Mouse (Mus musculus) lung, embryonic 15.5 days (tissue): ENCODE results near the gene Olfr17. TPM values are rescaled to one million over a fixed set of nuclear protein-coding genes. Genes with fewer than 3 reads are reported as not detected.
"Not testable (repeated sequence)": the region's sequence is repeated elsewhere in the genome, so short reads cannot be mapped to it uniquely, and the experiment has no call there.

Experiments
- ATAC-seq: fragments of 200-750 bp; cut with Nextera tagmentation; 2 replicates; pipeline ENCODE4 v1.8.0; 2017; ENCODE audit warnings: moderate number of reproducible peaks, borderline replicate concordance; ENCODE audit not compliant: low FRiP score, low TSS enrichment; ENCODE audit errors: extremely low read depth
- H3K27ac ChIP-seq: fragments of 300-500 bp; sonication (generic); 2 replicates; pipeline ENCODE4 v1.5.1; 2015; ENCODE audit warnings: moderate library complexity, mild to moderate bottlenecking, inconsistent platforms
- H3K27me3 ChIP-seq: fragments of 300-500 bp; sonication (generic); 2 replicates; pipeline ENCODE4 v1.6.1; 2015; ENCODE audit warnings: inconsistent platforms
- H3K36me3 ChIP-seq: fragments of 300-500 bp; sonication (generic); 2 replicates; pipeline ENCODE4 v1.6.1; 2015; ENCODE audit warnings: inconsistent platforms
- H3K4me1 ChIP-seq: fragments of 300-500 bp; sonication (generic); 2 replicates; pipeline ENCODE4 v1.6.1; 2015; ENCODE audit warnings: inconsistent platforms
- H3K4me2 ChIP-seq: fragments of 300-500 bp; sonication (generic); 2 replicates; pipeline ENCODE4 v1.6.1; 2015; ENCODE audit warnings: inconsistent platforms, mild to moderate bottlenecking, moderate library complexity
- H3K4me3 ChIP-seq: fragments of 300-500 bp; sonication (generic); 2 replicates; pipeline ENCODE4 v1.5.1; 2015; ENCODE audit warnings: mild to moderate bottlenecking, inconsistent platforms
- H3K9ac ChIP-seq: fragments of 300-500 bp; sonication (generic); 2 replicates; pipeline ENCODE4 v1.6.1; 2015; ENCODE audit warnings: inconsistent platforms
- H3K9me3 ChIP-seq: fragments of 300-500 bp; sonication (generic); 2 replicates; pipeline ENCODE4 v1.6.1; 2016; ENCODE audit warnings: inconsistent platforms
- WGBS: fragments of 180-500 bp; shearing (Covaris S2); methylation state at CpG from one replicate; pipeline ENCODE4 v1.1.7; 2015; 5-methylcytosine and 5-hydroxymethylcytosine counted together
- polyA plus RNA-seq: library from polyadenylated mRNA; unstranded; fragments of >200 nt; fragmentation: Nextera tagmentation; extraction: Ambion mirVana; gene quantifications from 2 replicates; pipeline ENCODE4 v1.2.1, GENCODE M21; 2015

The Olfr17 gene
- not detected in 2 replicates for polyA plus RNA-seq

DNA sequence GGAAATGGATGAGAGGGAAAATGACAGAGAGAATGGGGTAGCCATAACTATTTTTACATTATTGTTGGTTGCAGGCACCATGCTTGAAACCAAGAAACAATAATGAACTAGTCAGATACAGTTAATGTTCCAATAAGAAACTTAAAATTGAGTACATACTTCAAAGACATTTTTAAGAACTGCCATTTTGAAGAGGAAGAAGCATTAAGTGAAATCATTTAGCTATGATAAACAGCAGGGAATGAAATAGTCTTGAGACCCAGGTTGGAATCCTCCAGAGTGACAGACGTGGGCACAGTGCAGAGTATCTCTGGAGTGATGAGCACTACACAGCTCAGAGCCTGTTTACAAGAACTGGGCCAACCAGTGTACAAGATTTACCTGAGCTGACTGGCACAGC lies at the start of gene Olfr17:
TSS of gene Olfr17 (plus strand) at position 301 of the 400 bp plus-strand sequence.
- no peak within 1 kb of the TSS for H3K4me2 ChIP-seq
- no peak within 1 kb of the TSS for H3K27ac ChIP-seq
- H3K4me3 ChIP-seq: no peak within 1 kb of the TSS
- H3K27me3 ChIP-seq: no peaks in the 10 kb centered on the region
- H3K4me1 ChIP-seq: no peaks in the 10 kb centered on the region
- H3K9me3 ChIP-seq: no peaks in the 10 kb centered on the region
- H3K36me3 ChIP-seq: no peaks in the 10 kb centered on the region
- WGBS: 30% methylated on average over 1 of the region's 1 CpGs
- ATAC-seq: no peak
- H3K9ac ChIP-seq: no peak within 1 kb of the TSS

DNA sequence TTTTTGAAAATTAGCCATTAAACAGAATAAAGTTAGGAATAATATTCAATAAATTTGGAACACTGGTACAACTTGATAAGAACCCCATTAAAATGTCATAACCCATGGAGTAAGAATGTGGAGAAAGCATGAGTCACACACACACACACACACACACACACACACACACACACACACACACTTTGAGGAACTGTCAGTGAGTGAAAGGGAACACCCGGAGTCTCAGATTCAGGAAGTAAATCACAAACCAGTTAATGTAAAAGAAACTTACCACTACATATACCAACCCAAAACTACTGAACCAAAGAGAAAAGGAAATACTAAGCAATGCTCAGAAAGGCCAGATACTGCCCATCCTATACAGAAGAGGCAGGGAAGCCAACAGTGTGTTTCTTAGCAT lies 48.6 kb upstream of the Olfr17 start:
- H3K27ac ChIP-seq: no peak overlapping the region
- no peak overlapping the region for H3K4me2 ChIP-seq
- no peaks in the 10 kb centered on the region for H3K4me1 ChIP-seq
- no peaks in the 10 kb centered on the region for H3K36me3 ChIP-seq
- H3K9ac ChIP-seq: no peak overlapping the region
- H3K9me3 ChIP-seq: no peaks in the 10 kb centered on the region
- no peak for ATAC-seq
- 69% methylated on average over 1 of the region's 1 CpGs for WGBS
- H3K4me3 ChIP-seq: no peak overlapping the region
- H3K27me3 ChIP-seq: no peaks in the 10 kb centered on the region

- 2% methylated on average over 5 of the region's 5 CpGs for WGBS
- no peaks in the 10 kb centered on the region for H3K4me1 ChIP-seq
These were observed 47.2 kb upstream of the Olfr17 start for GRCm38 (mm10) chr7:107045833-107046232.

DNA sequence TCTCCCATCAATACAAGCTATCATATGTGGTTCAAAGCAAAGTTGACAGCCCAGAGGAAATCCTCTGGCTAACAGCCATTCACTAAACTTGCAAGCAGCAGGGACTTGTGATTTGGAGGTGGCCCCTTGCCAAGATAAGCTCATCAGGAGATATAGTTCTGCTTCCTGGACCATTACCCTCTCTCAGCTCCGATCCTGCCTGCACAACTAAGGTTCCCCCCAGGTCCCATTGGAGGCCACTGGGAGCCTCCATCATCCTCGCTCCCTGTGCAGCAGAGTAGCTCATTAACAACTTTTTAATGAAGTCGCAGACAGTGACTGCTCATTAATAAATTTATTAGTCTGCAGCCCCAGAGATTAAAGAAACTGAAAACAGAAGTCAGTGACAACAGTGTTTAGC lies 45.4 kb upstream of the Olfr17 start:
- Histone ChIP-seq H3K4me1 (no peaks in the 10 kb centered on the region), H3K36me3 (no peaks in the 10 kb centered on the region), H3K9ac (no peak overlapping the region), H3K4me3 (no peak overlapping the region), H3K9me3 (no peaks in the 10 kb centered on the region), H3K27ac (no peak overlapping the region), H3K27me3 (no peaks in the 10 kb centered on the region), H3K4me2 (no peak overlapping the region)
- WGBS: 37% methylated on average over 3 of the region's 3 CpGs
- ATAC-seq: no peak

More at GRCm38 (mm10) chr7:107045833-107046232, 47.2 kb upstream of the Olfr17 start:
- H3K9me3 ChIP-seq: no peaks in the 10 kb centered on the region
- no peak overlapping the region for H3K4me3 ChIP-seq
- ATAC-seq: no peak
- no peak overlapping the region for H3K9ac ChIP-seq
- H3K27me3 ChIP-seq: no peaks in the 10 kb centered on the region
- no peak overlapping the region for H3K4me2 ChIP-seq
- no peak overlapping the region for H3K27ac ChIP-seq
- H3K36me3 ChIP-seq: no peaks in the 10 kb centered on the region

- Histone ChIP-seq H3K36me3 (no peaks in the 10 kb centered on the region), H3K4me2 (no peak within 1 kb of the TSS), H3K9me3 (no peaks in the 10 kb centered on the region), H3K27me3 (no peaks in the 10 kb centered on the region), H3K27ac (no peak within 1 kb of the TSS), H3K4me1 (no peaks in the 10 kb centered on the region), H3K9ac (no peak within 1 kb of the TSS), H3K4me3 (no peak within 1 kb of the TSS)
- WGBS: 85% methylated on average over 2 of the region's 2 CpGs
- ATAC-seq: no peak
These were observed 22.3 kb upstream of the Olfr17 start, which contains the start of gene Olfr714 for GRCm38 (mm10) chr7:107070681-107071080. Gene Olfr714, plus strand, starts transcription at chr7:107070981.

DNA sequence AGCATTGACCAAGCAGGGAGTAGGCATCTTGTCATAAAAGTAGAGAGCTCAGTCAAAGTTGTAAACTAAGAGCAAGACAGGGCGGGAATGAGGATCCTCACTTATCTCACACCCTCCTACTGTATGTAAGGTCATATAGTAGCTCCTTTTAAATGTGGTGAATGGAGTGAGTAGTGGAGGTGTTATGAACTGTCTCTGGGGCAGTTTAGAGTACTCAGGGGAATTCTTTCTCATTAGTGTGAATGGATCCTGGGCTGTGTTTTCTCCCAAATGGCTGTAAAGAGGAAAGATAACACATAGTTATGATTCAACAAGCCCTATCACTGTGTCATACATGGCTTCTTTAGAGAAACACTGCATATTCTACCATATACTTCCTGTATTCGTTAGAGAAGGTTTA lies 17.2 kb downstream of the Olfr17 start, which contains the start of gene Olfr715b:
TSS of gene Olfr715b (minus strand) at position 101 of the 400 bp plus-strand sequence.
- H3K4me2 ChIP-seq, H3K36me3 ChIP-seq, H3K4me3 ChIP-seq, H3K9ac ChIP-seq, H3K4me1 ChIP-seq, H3K27ac ChIP-seq, ATAC-seq, H3K27me3 ChIP-seq, H3K9me3 ChIP-seq: not testable (repeated sequence)
- 80% methylated on average over 1 of the region's 2 CpGs for WGBS

GRCm38 (mm10) chr7:107130983-107131382 lies 38.0 kb downstream of the Olfr17 start, which contains the start of gene Olfr715:
Gene Olfr715, minus strand, starts transcription at chr7:107131083.
- 75% methylated on average over 3 of the region's 3 CpGs for WGBS
- H3K4me3 ChIP-seq, H3K9ac ChIP-seq, H3K27me3 ChIP-seq, H3K27ac ChIP-seq, H3K9me3 ChIP-seq, H3K4me2 ChIP-seq, H3K4me1 ChIP-seq, ATAC-seq, H3K36me3 ChIP-seq: not testable (repeated sequence)

GRCm38 (mm10) chr7:107138027-107138426 lies 45.0 kb downstream of the Olfr17 start, which contains the start of gene Olfr716:
Gene Olfr716, plus strand, starts transcription at chr7:107138327.
- 61% methylated on average over 2 of the region's 2 CpGs for WGBS
- H3K4me2 ChIP-seq, ATAC-seq: not testable (repeated sequence)

More at GRCm38 (mm10) chr7:107138027-107138426, 45.0 kb downstream of the Olfr17 start, which contains the start of gene Olfr716:
- not testable (repeated sequence) for H3K27ac ChIP-seq, H3K27me3 ChIP-seq, H3K36me3 ChIP-seq, H3K4me3 ChIP-seq, H3K9me3 ChIP-seq, H3K9ac ChIP-seq, H3K4me1 ChIP-seq

Other genes starting within 250 kb of the Olfr17 start
- not detected in 2 replicates for gene Olfr703, start 249.9 kb upstream of the Olfr17 start, polyA plus RNA-seq
- not detected in 2 replicates for gene Olfr704, start 230.0 kb upstream of the Olfr17 start, polyA plus RNA-seq
- not detected in 2 replicates for gene Olfr705, start 216.3 kb upstream of the Olfr17 start, polyA plus RNA-seq
- gene Olfr706, start 205.1 kb upstream of the Olfr17 start, polyA plus RNA-seq: not detected in 2 replicates
- gene Olfr707, start 192.0 kb upstream of the Olfr17 start, polyA plus RNA-seq: not detected in 2 replicates
- not detected in 2 replicates for gene Olfr1532-ps1, start 185.2 kb upstream of the Olfr17 start, polyA plus RNA-seq
- not detected in 2 replicates for gene Olfr709-ps1, start 161.0 kb upstream of the Olfr17 start, polyA plus RNA-seq
- gene Olfr710, start 144.9 kb upstream of the Olfr17 start, polyA plus RNA-seq: not detected in 2 replicates
- not detected in 2 replicates for gene Olfr6, start 129.3 kb upstream of the Olfr17 start, polyA plus RNA-seq
- gene Olfr711, start 117.8 kb upstream of the Olfr17 start, polyA plus RNA-seq: not detected in 2 replicates
- gene Olfr2, start 87.1 kb upstream of the Olfr17 start, polyA plus RNA-seq: not detected in 2 replicates
- gene Olfr713, start 62.0 kb upstream of the Olfr17 start, polyA plus RNA-seq: not detected in 2 replicates
- not detected in 2 replicates for gene Olfr714, start 22.2 kb upstream of the Olfr17 start, polyA plus RNA-seq
- not detected in 2 replicates for gene Olfr715b, start 17.1 kb downstream of the Olfr17 start, polyA plus RNA-seq
- not detected in 2 replicates for gene Olfr715, start 37.9 kb downstream of the Olfr17 start, polyA plus RNA-seq
- gene Olfr716, start 45.1 kb downstream of the Olfr17 start, polyA plus RNA-seq: not detected in 2 replicates
- not detected in 2 replicates for gene Nlrp14, start 73.8 kb downstream of the Olfr17 start, polyA plus RNA-seq
- gene Rbmxl2, start 116.2 kb downstream of the Olfr17 start, polyA plus RNA-seq: not detected in 2 replicates